Mouse (Mus musculus) limb, embryonic 14.5 days (tissue): ENCODE measurements around the gene Morn5. TPM values are rescaled to one million over a fixed set of nuclear protein-coding genes. Genes with fewer than 3 reads are reported as not detected.

ENCODE experiments used
- ATAC-seq: fragments of 200-750 bp; cut with Nextera tagmentation; 2 replicates; pipeline ENCODE4 v1.8.0; 2017; ENCODE audit warnings: low read depth, moderate number of reproducible peaks, moderate TSS enrichment; ENCODE audit not compliant: low FRiP score
- DNase-seq: peaks from one replicate; pipeline ENCODE4 v3.0.0-alpha.2; 2015; ENCODE audit warnings: low spot score
- H3K27ac ChIP-seq: fragments of 300-500 bp; sonication (generic); replicated peaks from 2 replicates; pipeline ENCODE4 v1.5.1; 2014; ENCODE audit warnings: low read depth, mild to moderate bottlenecking, low read length, moderate library complexity, mixed read lengths
- H3K27me3 ChIP-seq: fragments of 300-500 bp; sonication (generic); 2 replicates; pipeline ENCODE4 v1.6.1; 2014; ENCODE audit warnings: low read length, mixed read lengths; ENCODE audit not compliant: control insufficient read depth, insufficient read depth
- H3K36me3 ChIP-seq: fragments of 300-500 bp; sonication (generic); 2 replicates; pipeline ENCODE4 v1.6.1; 2014; ENCODE audit warnings: mild to moderate bottlenecking, low read length, moderate library complexity, mixed read lengths; ENCODE audit not compliant: control insufficient read depth, insufficient read depth
- H3K4me1 ChIP-seq: fragments of 300-500 bp; sonication (generic); 2 replicates; pipeline ENCODE4 v1.6.1; 2014; ENCODE audit warnings: antibody characterized with exemption, low read length, mixed read lengths; ENCODE audit not compliant: control insufficient read depth, insufficient read depth
- H3K4me2 ChIP-seq: fragments of 300-500 bp; sonication (generic); replicated peaks from 2 replicates; pipeline ENCODE4 v1.6.1; 2014; ENCODE audit warnings: low read depth, mild to moderate bottlenecking, low read length, moderate library complexity; ENCODE audit not compliant: severe bottlenecking
- H3K4me3 ChIP-seq: fragments of 300-500 bp; sonication (generic); replicated peaks from 2 replicates; pipeline ENCODE4 v1.5.1; 2014; ENCODE audit warnings: low read length
- H3K9ac ChIP-seq: fragments of 300-500 bp; sonication (generic); 2 replicates; pipeline ENCODE4 v1.6.1; 2014; ENCODE audit warnings: mild to moderate bottlenecking, low read depth, low read length, moderate library complexity; ENCODE audit not compliant: severe bottlenecking
- H3K9me3 ChIP-seq: fragments of 300-500 bp; sonication (generic); 2 replicates; pipeline ENCODE4 v1.6.1; 2016; ENCODE audit warnings: low read length; ENCODE audit not compliant: control insufficient read depth
- POLR2A ChIP-seq: fragments of 200-500 bp; IDR thresholded peaks from 2 replicates; pipeline ENCODE4 v1.8.0; 2012; ENCODE audit warnings: inconsistent platforms, mild to moderate bottlenecking, moderate library complexity, borderline replicate concordance; ENCODE audit not compliant: insufficient read depth, insufficient read length; ENCODE audit errors: extremely low read depth
- WGBS: fragments of 180-500 bp; shearing (Covaris S2); extraction: QIAGEN DNeasy Blood & Tissue Kit; methylation state at CpG from one replicate; pipeline ENCODE4 v1.1.7; 2014; 5-methylcytosine and 5-hydroxymethylcytosine counted together
- polyA plus RNA-seq, 2 experiments: library from polyadenylated mRNA; depleted of rRNA in 1 of 2; stranded (reverse) in 1 of 2; unstranded in 1 of 2; fragments of >200 nt; fragmentation: Nextera tagmentation in 1 of 2; extraction: Ambion mirVana in 1 of 2; gene quantifications; 2 replicates each; pipeline versions ENCODE4 v1.2.1 to v1.2.3; 2012 to 2014

The Morn5 gene
- polyA plus RNA-seq, 2 experiments: 0.19 TPM; not detected in 1

DNA sequence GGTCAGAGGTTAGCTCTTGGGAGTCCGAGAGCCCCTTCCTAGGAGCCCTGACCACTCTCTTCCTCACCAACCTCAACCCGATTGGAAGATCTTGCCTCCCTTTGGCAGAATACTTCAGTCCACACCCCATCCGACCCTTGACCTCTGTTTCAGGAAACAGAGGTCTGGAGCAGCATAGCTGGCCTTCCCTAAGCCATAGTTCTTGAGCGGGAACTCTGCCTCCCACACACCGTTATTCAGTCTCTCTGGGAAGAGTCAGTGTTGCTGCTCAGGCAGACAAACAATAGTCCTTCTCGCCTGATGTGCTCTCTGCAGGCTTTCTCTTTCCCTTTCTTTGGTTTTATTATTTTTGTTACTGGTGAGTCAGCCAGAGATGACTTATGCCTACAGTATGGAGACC is 50.5 kb downstream of the Morn5 start:
- Histone ChIP-seq H3K27ac (no peak overlapping the region), H3K4me1 (peaks cover 21% of the 10 kb centered on the region), H3K36me3 (no peaks in the 10 kb centered on the region), H3K27me3 (peaks cover 100% of the 10 kb centered on the region), H3K4me2 (no peak overlapping the region), H3K9me3 (no peaks in the 10 kb centered on the region), H3K4me3 (no peak overlapping the region), H3K9ac (no peak overlapping the region)
- ATAC-seq (no peak), DNase-seq (no peak)
- TF ChIP-seq POLR2A: no peak
- WGBS: 14% methylated on average over 6 of the region's 6 CpGs

DNA sequence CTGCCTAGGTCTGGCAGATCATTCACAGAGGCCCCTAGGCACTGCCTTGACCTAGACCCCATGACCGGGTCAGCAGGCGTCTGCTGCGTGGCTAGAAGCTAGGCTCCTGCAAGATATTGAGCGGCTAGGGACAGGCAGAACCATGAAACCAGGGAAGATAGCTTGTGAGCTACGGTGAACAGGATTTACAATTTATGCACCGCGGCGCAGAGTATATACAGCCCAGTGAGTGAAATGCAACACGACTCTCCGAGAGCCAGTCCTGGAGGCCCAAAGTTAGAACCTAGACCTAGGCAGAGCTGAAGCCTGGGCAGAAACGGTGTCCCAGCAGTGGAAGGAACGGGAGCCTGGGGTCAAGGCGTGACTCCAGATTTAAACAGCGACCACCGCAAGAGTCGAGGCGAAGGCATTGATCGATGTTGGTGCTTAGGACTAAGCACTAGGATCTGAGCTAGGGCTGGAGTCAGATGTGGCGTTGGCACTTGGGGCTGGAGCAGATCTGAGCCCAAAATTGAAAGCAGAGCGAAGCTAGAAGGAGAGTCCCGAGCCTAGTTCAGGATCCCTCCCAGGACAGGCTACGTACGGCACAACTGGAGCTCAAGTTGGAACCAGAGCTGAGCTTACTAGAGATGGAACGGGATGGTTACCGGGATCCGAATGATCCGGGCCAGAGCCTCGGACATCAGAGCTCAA is 52.8 kb downstream of the Morn5 start:
- 7% methylated on average over 28 of the region's 28 CpGs for WGBS
- no peak overlapping the region for H3K9ac ChIP-seq
- H3K9me3 ChIP-seq: no peaks in the 10 kb centered on the region
- H3K27ac ChIP-seq: no peak overlapping the region
- ATAC-seq (no peak), DNase-seq (no peak)
- H3K4me1 ChIP-seq: peaks cover 30% of the 10 kb centered on the region
- H3K36me3 ChIP-seq: no peaks in the 10 kb centered on the region
- peak overlapping the region; percentile 36 for H3K4me2 ChIP-seq
- H3K4me3 ChIP-seq: peak overlapping the region; percentile 45
- H3K27me3 ChIP-seq: peaks cover 100% of the 10 kb centered on the region
- TF ChIP-seq POLR2A: no peak

- DNase-seq (no peak), ATAC-seq (no peak; the same call in 1 of the 2 replicates)
- TF ChIP-seq POLR2A: no peak
- Histone ChIP-seq H3K27ac (no peak overlapping the region), H3K27me3 (peaks cover 100% of the 10 kb centered on the region), H3K9ac (0 out of 2 replicates have a peak overlapping the region, but pooled peaks have one; percentile 4), H3K36me3 (no peaks in the 10 kb centered on the region), H3K4me3 (peak overlapping the region; percentile 45), H3K4me1 (peaks cover 30% of the 10 kb centered on the region), H3K4me2 (peak overlapping the region; percentile 36), H3K9me3 (no peaks in the 10 kb centered on the region)
- WGBS: under 1% methylated on average over 21 of the region's 21 CpGs
These were observed 53.3 kb downstream of the Morn5 start for GRCm38 (mm10) chr2:36102559-36102946.

DNA sequence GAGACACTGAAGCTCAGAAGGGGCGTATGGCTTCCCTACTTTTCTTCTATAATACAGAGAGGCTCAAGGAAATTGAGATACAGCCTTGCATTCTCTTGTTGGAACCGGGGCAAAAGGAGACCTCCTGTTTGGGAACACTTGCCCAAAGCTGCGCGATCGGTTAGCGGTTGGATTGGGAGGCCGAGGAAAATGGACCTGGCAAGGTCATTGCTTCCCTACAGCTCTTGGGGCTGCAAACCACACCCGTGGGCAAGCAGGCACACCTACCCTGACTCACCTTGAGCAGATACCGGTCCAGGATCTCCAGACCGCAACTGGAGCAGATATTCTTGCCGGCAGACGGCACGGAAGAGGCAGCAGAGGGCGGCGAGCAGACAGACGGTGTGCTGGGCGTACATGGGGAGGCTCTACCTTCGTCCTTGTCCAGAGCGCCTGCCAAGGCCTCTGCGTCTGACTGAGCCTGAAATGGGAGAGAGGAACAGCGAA is 53.9 kb downstream of the Morn5 start:
- H3K9me3 ChIP-seq: no peaks in the 10 kb centered on the region
- no peak overlapping the region for H3K27ac ChIP-seq
- H3K4me2 ChIP-seq: peak overlapping the region; percentile 85
- peaks cover 100% of the 10 kb centered on the region for H3K27me3 ChIP-seq
- TF ChIP-seq POLR2A: no peak
- H3K4me3 ChIP-seq: peak overlapping the region; percentile 45
- WGBS: 3% methylated on average over 21 of the region's 21 CpGs
- 0 out of 2 replicates have a peak overlapping the region, but pooled peaks have one; percentile 4 for H3K9ac ChIP-seq
- ATAC-seq (no peak), DNase-seq (no peak)
- H3K4me1 ChIP-seq: peaks cover 30% of the 10 kb centered on the region
- H3K36me3 ChIP-seq: no peaks in the 10 kb centered on the region

DNA sequence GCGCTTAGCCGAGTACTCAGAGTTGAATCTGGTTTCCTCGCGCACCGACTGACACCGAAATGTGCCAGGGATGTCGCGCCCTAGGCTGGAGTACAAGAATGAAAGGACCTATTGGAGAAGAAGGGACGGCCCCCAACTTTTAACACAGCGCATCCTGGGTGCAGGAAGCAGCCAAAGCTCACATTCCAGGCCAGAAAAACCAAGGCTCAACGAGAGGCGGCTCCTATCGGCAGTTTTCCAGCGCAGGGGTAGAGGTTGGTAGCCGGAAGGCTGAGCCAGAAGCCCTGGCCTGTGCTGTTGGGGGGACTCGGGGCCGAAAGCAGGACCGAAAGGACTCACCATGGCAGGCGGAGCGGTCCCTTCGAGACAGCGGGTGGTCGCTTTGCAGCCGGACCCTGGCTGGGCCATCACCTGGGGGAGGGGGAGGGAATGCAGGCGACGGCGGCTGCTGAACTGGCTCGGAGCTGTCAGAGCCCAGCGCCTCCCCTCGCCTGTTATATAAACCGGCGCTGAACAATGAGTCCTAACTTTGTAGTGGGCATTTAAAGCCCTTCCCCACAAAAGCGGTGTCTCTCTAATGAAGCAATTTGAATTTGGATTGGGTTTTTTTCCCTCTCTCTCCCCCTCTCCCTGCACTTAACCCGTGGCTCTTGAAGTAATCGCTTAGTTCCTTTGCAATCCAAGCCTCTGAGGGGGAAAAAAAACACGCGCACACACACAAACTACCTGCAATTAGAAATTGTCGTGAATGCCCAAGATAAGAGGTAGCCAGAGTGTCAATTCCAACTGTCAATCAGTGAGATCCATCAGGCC is 54.5 kb downstream of the Morn5 start:
- H3K27me3 ChIP-seq: peaks cover 100% of the 10 kb centered on the region
- H3K36me3 ChIP-seq: no peaks in the 10 kb centered on the region
- WGBS: 1% methylated on average over 38 of the region's 38 CpGs
- no peak for ATAC-seq
- H3K4me2 ChIP-seq: peak overlapping the region; percentile 85
- H3K4me3 ChIP-seq: peak overlapping the region; percentile 45
- no peak for TF ChIP-seq POLR2A
- peaks cover 30% of the 10 kb centered on the region for H3K4me1 ChIP-seq
- H3K27ac ChIP-seq: no peak overlapping the region
- H3K9me3 ChIP-seq: no peaks in the 10 kb centered on the region
- H3K9ac ChIP-seq: no peak overlapping the region
- no peak for DNase-seq
